Mouse (Mus musculus) liver, embryonic 14.5 days (tissue): ENCODE data around the gene Adgrl2.

Experiments
- CTCF ChIP-seq: IDR thresholded peaks from 2 replicates; pipeline ENCODE4 v1.5.1; 2016; ENCODE audit warnings: antibody characterized with exemption, low read depth, control low read depth
- EP300 ChIP-seq: IDR thresholded peaks from 2 replicates; pipeline ENCODE4 v1.6.1; 2016; ENCODE audit warnings: antibody characterized with exemption, low read depth

DNA sequence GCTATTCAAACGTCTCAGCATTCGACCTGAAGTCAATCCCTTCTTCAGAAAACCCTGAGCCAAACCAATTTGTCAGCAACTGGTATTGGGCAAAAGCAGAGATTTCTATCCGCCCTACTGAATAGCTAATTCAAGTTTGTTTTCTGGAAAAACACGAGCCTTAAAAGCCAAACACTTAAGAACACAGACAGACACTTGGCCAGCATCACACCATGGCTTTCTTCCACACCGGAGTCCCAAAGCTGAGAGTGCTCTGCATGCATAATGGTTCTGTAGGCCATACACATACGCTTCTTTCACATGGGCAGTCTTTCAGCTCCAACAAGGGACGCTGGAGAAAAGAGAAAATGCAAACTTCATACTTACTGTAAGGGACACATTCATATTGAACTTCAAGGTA, 125.1 kb downstream of the Adgrl2 start:
- TF ChIP-seq CTCF (no peak), EP300 (no peak)
